Mouse (Mus musculus) right cerebral cortex, postnatal 25 days (tissue): ENCODE data around the gene Olfr1417.

ENCODE experiments used
- DNase-seq: peaks from one replicate; pipeline ENCODE4 v3.0.0; 2022

Olfr1417 gene

GRCm38 (mm10) chr19:11810003-11810758, 28.8 kb downstream of the Olfr1417 start:
- DNase-seq = no peak

GRCm38 (mm10) chr19:11808452-11808851, 30.6 kb downstream of the Olfr1417 start:
- DNase-seq = no peak

GRCm38 (mm10) chr19:11807822-11808221, 31.2 kb downstream of the Olfr1417 start:
- DNase-seq = no peak

GRCm38 (mm10) chr19:11807251-11807650, 31.8 kb downstream of the Olfr1417 start:
- DNase-seq = no peak

- DNase-seq = no peak
Observed at GRCm38 (mm10) chr19:11804423-11804822, 34.6 kb downstream of the Olfr1417 start.

GRCm38 (mm10) chr19:11800531-11801315, 38.3 kb downstream of the Olfr1417 start:
- DNase-seq = no peak

- no peak for DNase-seq
Observed at GRCm38 (mm10) chr19:11794447-11794846, 44.6 kb downstream of the Olfr1417 start.

GRCm38 (mm10) chr19:11793741-11794359, 45.2 kb downstream of the Olfr1417 start:
- DNase-seq = no peak

GRCm38 (mm10) chr19:11791825-11792224, 47.2 kb downstream of the Olfr1417 start:
- DNase-seq = no peak

- no peak for DNase-seq
Observed at GRCm38 (mm10) chr19:11788876-11789275, 50.1 kb downstream of the Olfr1417 start.

GRCm38 (mm10) chr19:11787826-11788225, 51.2 kb downstream of the Olfr1417 start:
- DNase-seq = no peak

GRCm38 (mm10) chr19:11785409-11786154, 53.4 kb downstream of the Olfr1417 start:
- no peak for DNase-seq

GRCm38 (mm10) chr19:11777191-11777865, 61.7 kb downstream of the Olfr1417 start:
- DNase-seq = peak; percentile 47
